Mouse (Mus musculus): ENCODE data around the gene Lrp6. TPM values are rescaled to one million over a fixed set of nuclear protein-coding genes. Genes with fewer than 3 reads are reported as not detected.

Gene Lrp6
- polyA plus RNA-seq, 1 experiment, result 0.21 TPM

GRCm38 (mm10) chr6:134529340-134529739 is 37.4 kb downstream of the Lrp6 start:
- H3K27me3 ChIP-seq (ENCODE audit: control insufficient read depth), result no peaks in the 10 kb centered on the region
- H3K4me3 ChIP-seq (replicated peaks), result no peak overlapping the region
- TF ChIP-seq GATA1 (IDR thresholded peaks at IDR 0.05; ENCODE audit: low read length) (no peak), TAL1 (IDR thresholded peaks at IDR 0.05; ENCODE audit: low read length) (no peak)
- no peaks in the 10 kb centered on the region for H3K9me3 ChIP-seq (ENCODE audit: control insufficient read depth, low read length)
- peaks cover 46% of the 10 kb centered on the region for H3K4me1 ChIP-seq (ENCODE audit: control insufficient read depth)
- peaks cover 3% of the 10 kb centered on the region; the same call in 1 of the 2 replicates for H3K36me3 ChIP-seq (ENCODE audit: control insufficient read depth)

DNA sequence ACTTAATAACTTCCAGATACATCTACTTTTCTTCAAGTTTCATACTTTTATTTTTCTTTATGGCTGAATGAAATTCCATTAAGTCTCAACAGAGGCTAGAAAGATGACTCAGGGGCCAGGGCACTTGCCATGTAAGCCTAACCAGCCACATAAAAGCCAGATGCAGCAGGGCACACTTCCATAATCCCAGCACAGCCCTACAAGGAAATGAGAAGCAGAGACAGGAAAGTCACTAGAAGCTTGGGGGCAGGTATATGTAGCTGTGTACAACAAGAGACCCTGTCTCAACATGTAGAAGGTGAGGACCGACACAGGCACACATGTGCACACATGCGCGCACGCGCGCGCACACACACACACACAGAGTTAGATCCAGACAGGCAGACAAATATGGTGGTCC is 38.4 kb downstream of the Lrp6 start:
- H3K27me3 ChIP-seq (ENCODE audit: control insufficient read depth), result no peaks in the 10 kb centered on the region
- H3K36me3 ChIP-seq (ENCODE audit: control insufficient read depth), result peaks cover 3% of the 10 kb centered on the region; the same call in 1 of the 2 replicates
- no peak for TF ChIP-seq GATA1 (IDR thresholded peaks at IDR 0.05; ENCODE audit: low read length)
- no peak for TF ChIP-seq TAL1 (IDR thresholded peaks at IDR 0.05; ENCODE audit: low read length)
- peaks cover 48% of the 10 kb centered on the region for H3K4me1 ChIP-seq (ENCODE audit: control insufficient read depth)
- H3K4me3 ChIP-seq (replicated peaks), result no peak overlapping the region
- H3K9me3 ChIP-seq (ENCODE audit: control insufficient read depth, low read length), result no peaks in the 10 kb centered on the region

GRCm38 (mm10) chr6:134527596-134528128 is 39.1 kb downstream of the Lrp6 start:
- Histone ChIP-seq H3K27me3 (ENCODE audit: control insufficient read depth) (no peaks in the 10 kb centered on the region), H3K4me3 (replicated peaks) (no peak overlapping the region), H3K9me3 (ENCODE audit: control insufficient read depth, low read length) (no peaks in the 10 kb centered on the region), H3K4me1 (ENCODE audit: control insufficient read depth) (peaks cover 44% of the 10 kb centered on the region), H3K36me3 (ENCODE audit: control insufficient read depth) (peaks cover 3% of the 10 kb centered on the region; the same call in 1 of the 2 replicates)
- TF ChIP-seq GATA1 (IDR thresholded peaks at IDR 0.05; ENCODE audit: low read length) (no peak), TAL1 (IDR thresholded peaks at IDR 0.05; ENCODE audit: low read length) (no peak)

DNA sequence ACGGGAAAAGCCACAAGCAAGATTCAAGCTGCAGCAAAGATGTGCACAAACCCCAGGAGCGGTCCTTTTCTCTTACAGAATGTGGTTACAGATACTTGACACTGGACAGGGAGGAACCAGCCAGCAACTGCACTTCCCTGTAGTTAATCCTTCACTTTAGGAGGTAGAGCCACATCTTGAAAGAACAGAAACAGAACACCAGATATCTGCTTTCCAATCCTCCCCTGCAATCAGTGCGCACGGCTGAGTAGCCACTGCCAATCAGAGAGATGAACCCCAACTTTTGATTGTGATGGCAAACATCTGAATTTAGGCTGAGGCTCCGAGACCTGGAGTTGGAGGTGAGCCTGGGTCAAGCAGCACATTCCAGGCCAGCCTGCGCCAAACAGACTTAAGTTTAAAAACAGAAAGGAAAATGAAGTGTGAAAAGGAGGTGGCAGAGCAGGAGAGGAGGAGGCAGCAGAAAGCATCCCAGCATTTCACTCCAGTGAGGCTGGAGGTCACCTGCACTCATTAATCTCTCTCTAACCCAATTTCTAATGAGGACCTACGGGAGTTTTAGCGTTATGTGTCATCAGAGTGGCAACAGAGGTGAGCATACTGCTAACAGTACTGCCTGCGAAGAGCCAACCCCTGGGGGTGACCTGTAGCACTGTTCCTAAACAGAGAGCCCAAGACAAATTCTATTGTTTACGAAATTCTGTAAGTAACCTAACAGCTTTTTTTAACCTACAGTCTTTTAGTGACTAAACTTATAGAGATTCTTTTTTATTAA is 39.8 kb downstream of the Lrp6 start:
- H3K9me3 ChIP-seq (ENCODE audit: control insufficient read depth, low read length), result no peaks in the 10 kb centered on the region
- H3K36me3 ChIP-seq (ENCODE audit: control insufficient read depth), result peaks cover 3% of the 10 kb centered on the region; the same call in 1 of the 2 replicates
- H3K4me3 ChIP-seq (replicated peaks), result no peak overlapping the region
- H3K27me3 ChIP-seq (ENCODE audit: control insufficient read depth), result no peaks in the 10 kb centered on the region
- TF ChIP-seq GATA1 (IDR thresholded peaks at IDR 0.05; ENCODE audit: low read length) (no peak), TAL1 (IDR thresholded peaks at IDR 0.05; ENCODE audit: low read length) (no peak)
- peaks cover 42% of the 10 kb centered on the region for H3K4me1 ChIP-seq (ENCODE audit: control insufficient read depth)

DNA sequence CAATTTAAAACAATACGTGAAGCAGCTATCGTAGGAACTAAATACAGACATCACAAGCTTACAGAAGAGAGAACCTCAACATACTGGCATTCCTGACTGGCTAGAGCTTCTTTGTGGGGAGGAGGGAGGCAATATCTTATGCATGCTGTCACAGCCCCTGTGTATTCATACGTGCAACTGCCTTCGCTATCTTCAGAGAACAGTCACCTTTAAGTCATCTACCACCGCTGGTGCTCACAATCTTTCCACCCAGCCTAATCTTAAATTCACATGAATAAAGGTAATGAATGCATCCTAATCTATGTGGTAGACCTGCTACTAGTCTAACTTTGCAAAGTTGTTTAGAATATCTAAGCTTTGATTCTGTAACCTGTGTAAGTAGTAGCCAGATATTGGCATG is 40.5 kb downstream of the Lrp6 start:
- Histone ChIP-seq H3K4me3 (replicated peaks) (no peak overlapping the region), H3K27me3 (ENCODE audit: control insufficient read depth) (no peaks in the 10 kb centered on the region), H3K36me3 (ENCODE audit: control insufficient read depth) (peaks cover 3% of the 10 kb centered on the region; the same call in 1 of the 2 replicates), H3K9me3 (ENCODE audit: control insufficient read depth, low read length) (no peaks in the 10 kb centered on the region), H3K4me1 (ENCODE audit: control insufficient read depth) (peaks cover 42% of the 10 kb centered on the region)
- TF ChIP-seq GATA1 (IDR thresholded peaks at IDR 0.05; ENCODE audit: low read length), result no peak
- TF ChIP-seq TAL1 (IDR thresholded peaks at IDR 0.05; ENCODE audit: low read length), result peak; percentile 34; the same call in 1 of the 3 replicates

DNA sequence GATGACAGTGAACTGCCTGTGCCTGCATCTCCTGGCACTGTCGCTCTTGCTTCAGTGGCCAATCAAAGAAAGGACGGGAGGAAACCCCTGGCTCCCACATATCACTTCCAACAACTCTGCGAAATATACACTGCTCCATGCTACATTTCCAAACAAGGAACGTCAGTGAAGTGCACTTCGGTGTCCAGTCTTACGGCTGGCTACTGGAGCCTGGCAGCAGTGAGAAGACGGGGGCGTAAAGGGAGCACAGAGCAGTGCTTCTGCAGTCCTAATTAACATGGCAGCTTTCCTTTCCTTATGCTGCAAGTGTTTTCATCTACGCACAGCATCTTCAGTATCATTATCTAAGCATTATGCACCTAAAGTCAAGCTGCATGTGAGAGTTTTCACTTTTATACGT is 45.4 kb downstream of the Lrp6 start:
- H3K27me3 ChIP-seq (ENCODE audit: control insufficient read depth), result no peaks in the 10 kb centered on the region
- H3K4me1 ChIP-seq (ENCODE audit: control insufficient read depth), result peaks cover 13% of the 10 kb centered on the region
- H3K36me3 ChIP-seq (ENCODE audit: control insufficient read depth), result peaks cover 3% of the 10 kb centered on the region
- H3K9me3 ChIP-seq (ENCODE audit: control insufficient read depth, low read length), result no peaks in the 10 kb centered on the region
- no peak for TF ChIP-seq GATA1 (IDR thresholded peaks at IDR 0.05; ENCODE audit: low read length)
- no peak overlapping the region for H3K4me3 ChIP-seq (replicated peaks)

GRCm38 (mm10) chr6:134520821-134521220 is 45.9 kb downstream of the Lrp6 start:
- TF ChIP-seq GATA1 (IDR thresholded peaks at IDR 0.05; ENCODE audit: low read length) (no peak), TAL1 (IDR thresholded peaks at IDR 0.05; ENCODE audit: low read length) (no peak)
- Histone ChIP-seq H3K27me3 (ENCODE audit: control insufficient read depth) (no peaks in the 10 kb centered on the region), H3K4me3 (replicated peaks) (no peak overlapping the region), H3K36me3 (ENCODE audit: control insufficient read depth) (peaks cover 3% of the 10 kb centered on the region), H3K4me1 (ENCODE audit: control insufficient read depth) (peaks cover 7% of the 10 kb centered on the region), H3K9me3 (ENCODE audit: control insufficient read depth, low read length) (no peaks in the 10 kb centered on the region)

DNA sequence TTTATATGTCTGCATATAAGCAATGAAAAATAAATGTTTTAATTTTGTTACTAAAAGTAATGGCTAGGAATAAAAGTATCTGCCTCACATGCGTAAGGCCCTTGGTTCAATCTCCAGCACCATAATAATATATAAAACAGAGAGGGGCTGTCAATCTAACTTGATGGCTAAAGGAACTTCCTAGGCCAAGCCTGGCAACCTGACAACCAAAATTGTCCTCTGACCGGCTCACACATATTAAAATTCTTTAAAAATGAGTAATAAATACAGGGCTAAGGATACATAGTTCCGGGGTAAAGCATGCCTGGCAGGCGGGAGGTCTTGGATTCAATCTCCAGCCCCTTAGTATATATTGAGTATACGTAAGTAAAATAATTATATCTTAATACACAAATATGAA is 48.3 kb downstream of the Lrp6 start:
- H3K27me3 ChIP-seq (ENCODE audit: control insufficient read depth), result no peaks in the 10 kb centered on the region
- peaks cover 3% of the 10 kb centered on the region for H3K36me3 ChIP-seq (ENCODE audit: control insufficient read depth)
- TF ChIP-seq GATA1 (IDR thresholded peaks at IDR 0.05; ENCODE audit: low read length), result no peak
- TF ChIP-seq TAL1 (IDR thresholded peaks at IDR 0.05; ENCODE audit: low read length), result no peak
- no peaks in the 10 kb centered on the region for H3K9me3 ChIP-seq (ENCODE audit: control insufficient read depth, low read length)
- H3K4me3 ChIP-seq (replicated peaks), result no peak overlapping the region
- H3K4me1 ChIP-seq (ENCODE audit: control insufficient read depth), result no peaks in the 10 kb centered on the region

DNA sequence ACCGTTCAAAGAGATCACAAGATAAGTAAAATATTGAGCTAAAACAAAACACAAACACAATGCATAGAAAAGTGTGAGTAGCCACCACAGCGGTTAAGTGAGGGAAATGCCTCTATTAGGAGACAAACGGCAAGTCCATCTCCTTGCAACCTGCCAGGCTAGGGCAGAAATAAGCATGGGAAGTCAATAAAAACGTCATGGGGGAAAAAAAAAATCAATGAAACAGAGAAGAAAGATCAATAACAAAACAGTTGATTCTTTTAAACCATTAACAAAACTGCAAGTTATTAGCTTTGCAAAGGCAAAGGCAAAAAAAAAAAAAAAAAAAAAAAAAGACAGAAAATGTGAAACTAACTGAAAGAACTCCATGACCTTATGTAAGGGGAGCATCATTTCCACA is 49.6 kb downstream of the Lrp6 start:
- H3K4me1 ChIP-seq (ENCODE audit: control insufficient read depth), result no peaks in the 10 kb centered on the region
- H3K9me3 ChIP-seq (ENCODE audit: control insufficient read depth, low read length), result no peaks in the 10 kb centered on the region
- no peaks in the 10 kb centered on the region for H3K27me3 ChIP-seq (ENCODE audit: control insufficient read depth)
- no peak overlapping the region for H3K4me3 ChIP-seq (replicated peaks)
- TF ChIP-seq GATA1 (IDR thresholded peaks at IDR 0.05; ENCODE audit: low read length), result no peak
- TF ChIP-seq TAL1 (IDR thresholded peaks at IDR 0.05; ENCODE audit: low read length), result no peak
- H3K36me3 ChIP-seq (ENCODE audit: control insufficient read depth), result peaks cover 6% of the 10 kb centered on the region

Measured in erythroblast, embryonic 14.5 days (primary cell).